Mouse (Mus musculus) embryonic facial prominence, embryonic 14.5 days (tissue): Measurements from ENCODE around the gene Zim1. TPM values are rescaled to one million over a fixed set of nuclear protein-coding genes. Genes with fewer than 3 reads are reported as not detected.

Source experiments
- ATAC-seq: fragments of 200-750 bp; cut with Nextera tagmentation; 2 replicates; pipeline ENCODE4 v1.8.0; 2017; ENCODE audit warnings: low read depth, moderate number of reproducible peaks, moderate TSS enrichment
- DNase-seq: peaks from one replicate; pipeline ENCODE4 v3.0.0-alpha.2; 2015; ENCODE audit warnings: low spot score
- H3K27ac ChIP-seq: fragments of 300-500 bp; sonication (generic); replicated peaks from 2 replicates; pipeline ENCODE4 v1.5.1; 2014; ENCODE audit warnings: low read depth, mild to moderate bottlenecking, low read length, moderate library complexity
- H3K27me3 ChIP-seq: fragments of 300-500 bp; sonication (generic); replicated peaks from 2 replicates; pipeline ENCODE4 v1.6.1; 2014; ENCODE audit warnings: low read length; ENCODE audit not compliant: control insufficient read depth, insufficient read depth
- H3K36me3 ChIP-seq: fragments of 300-500 bp; sonication (generic); 2 replicates; pipeline ENCODE4 v1.6.1; 2014; ENCODE audit warnings: low read length, mixed read lengths; ENCODE audit not compliant: control insufficient read depth, insufficient read depth
- H3K4me1 ChIP-seq: fragments of 300-500 bp; sonication (generic); 2 replicates; pipeline ENCODE4 v1.6.1; 2014; ENCODE audit warnings: antibody characterized with exemption, low read length; ENCODE audit not compliant: control insufficient read depth, insufficient read depth
- H3K4me2 ChIP-seq: fragments of 300-500 bp; sonication (generic); 2 replicates; pipeline ENCODE4 v1.6.1; 2014; ENCODE audit warnings: low read depth, mild to moderate bottlenecking, low read length, moderate library complexity, mixed read lengths
- H3K4me3 ChIP-seq: fragments of 300-500 bp; sonication (generic); 2 replicates; pipeline ENCODE4 v1.5.1; 2014; ENCODE audit warnings: low read depth, mild to moderate bottlenecking, low read length
- H3K9ac ChIP-seq: fragments of 300-500 bp; sonication (generic); 2 replicates; pipeline ENCODE4 v1.6.1; 2014; ENCODE audit warnings: low read depth, mild to moderate bottlenecking, low read length, moderate library complexity, mixed read lengths
- H3K9me3 ChIP-seq: fragments of 300-500 bp; sonication (generic); 2 replicates; pipeline ENCODE4 v1.6.1; 2016; ENCODE audit warnings: low read length; ENCODE audit not compliant: control insufficient read depth
- WGBS: fragments of 180-500 bp; shearing (Covaris S2); extraction: QIAGEN DNeasy Blood & Tissue Kit; methylation state at CpG from one replicate; pipeline ENCODE4 v1.1.7; 2014; 5-methylcytosine and 5-hydroxymethylcytosine counted together
- polyA plus RNA-seq: library from polyadenylated mRNA; unstranded; fragments of >200 nt; fragmentation: Nextera tagmentation; extraction: Ambion mirVana; gene quantifications from 2 replicates; pipeline ENCODE4 v1.2.1, GENCODE M21; 2014

Zim1 gene
- polyA plus RNA-seq, 1 experiment from 2014 or later: 34.6 TPM

GRCm38 (mm10) chr7:6728263-6728931, 32.1 kb upstream of the Zim1 start:
- Histone ChIP-seq H3K4me2 (peak overlapping the region; percentile 44), H3K27ac (peak overlapping the region; percentile 81), H3K4me3 (peak overlapping the region; percentile 63), H3K9ac (peak overlapping the region; percentile 67; the same call in 1 of the 2 replicates), H3K36me3 (peaks cover 29% of the 10 kb centered on the region), H3K4me1 (no peaks in the 10 kb centered on the region), H3K9me3 (peaks cover 44% of the 10 kb centered on the region), H3K27me3 (no peaks in the 10 kb centered on the region)
- WGBS: 50% methylated on average over 19 of the region's 19 CpGs
- ATAC-seq (peak; percentile 83), DNase-seq (peak; percentile 98)

GRCm38 (mm10) chr7:6727351-6728121, 31.3 kb upstream of the Zim1 start:
- Histone ChIP-seq H3K9ac (no peak overlapping the region), H3K27me3 (no peaks in the 10 kb centered on the region)
- peak; percentile 53 for ATAC-seq

GRCm38 (mm10) chr7:6709396-6709795, 13.1 kb upstream of the Zim1 start:
- Histone ChIP-seq H3K27me3 (no peaks in the 10 kb centered on the region), H3K4me3 (no peak overlapping the region), H3K9ac (no peak overlapping the region), H3K36me3 (peaks cover 76% of the 10 kb centered on the region), H3K27ac (no peak overlapping the region), H3K9me3 (0 out of 2 replicates have a peak, but pooled peaks cover 5% of the 10 kb centered on the region), H3K4me1 (no peaks in the 10 kb centered on the region), H3K4me2 (no peak overlapping the region)
- WGBS: 94% methylated on average over 15 of the region's 15 CpGs
- DNase-seq: no peak
- no peak for ATAC-seq

More at GRCm38 (mm10) chr7:6727351-6728121, 31.3 kb upstream of the Zim1 start:
- Histone ChIP-seq H3K4me3 (peak overlapping the region; percentile 63), H3K4me1 (no peaks in the 10 kb centered on the region), H3K4me2 (peak overlapping the region; percentile 44), H3K27ac (peak overlapping the region; percentile 81), H3K9me3 (peaks cover 44% of the 10 kb centered on the region), H3K36me3 (peaks cover 38% of the 10 kb centered on the region)
- 67% methylated on average over 19 of the region's 19 CpGs for WGBS
- DNase-seq: peak; percentile 94

GRCm38 (mm10) chr7:6708451-6709180, 12.4 kb upstream of the Zim1 start:
- H3K4me2 ChIP-seq: no peak overlapping the region
- H3K9me3 ChIP-seq: 0 out of 2 replicates have a peak, but pooled peaks cover 5% of the 10 kb centered on the region
- H3K27ac ChIP-seq: no peak overlapping the region
- H3K4me3 ChIP-seq: no peak overlapping the region
- no peak overlapping the region for H3K9ac ChIP-seq
- H3K36me3 ChIP-seq: peaks cover 76% of the 10 kb centered on the region
- no peaks in the 10 kb centered on the region for H3K27me3 ChIP-seq
- ATAC-seq (no peak), DNase-seq (no peak)
- WGBS: 86% methylated on average over 17 of the region's 17 CpGs
- H3K4me1 ChIP-seq: no peaks in the 10 kb centered on the region

GRCm38 (mm10) chr7:6707416-6708015, 11.3 kb upstream of the Zim1 start:
- no peak overlapping the region for H3K4me3 ChIP-seq
- no peak overlapping the region for H3K4me2 ChIP-seq
- WGBS: 93% methylated on average over 23 of the region's 23 CpGs
- DNase-seq: no peak
- no peaks in the 10 kb centered on the region for H3K4me1 ChIP-seq
- H3K9me3 ChIP-seq: 0 out of 2 replicates have a peak, but pooled peaks cover 5% of the 10 kb centered on the region
- H3K27me3 ChIP-seq: no peaks in the 10 kb centered on the region
- no peak overlapping the region for H3K9ac ChIP-seq
- no peak overlapping the region for H3K27ac ChIP-seq
- ATAC-seq: no peak
- H3K36me3 ChIP-seq: peaks cover 68% of the 10 kb centered on the region

- Histone ChIP-seq H3K36me3 (no peaks in the 10 kb centered on the region), H3K27ac (no peak overlapping the region), H3K4me3 (no peak overlapping the region), H3K4me1 (no peaks in the 10 kb centered on the region), H3K9me3 (no peaks in the 10 kb centered on the region), H3K9ac (no peak overlapping the region), H3K4me2 (no peak overlapping the region), H3K27me3 (no peaks in the 10 kb centered on the region)
- WGBS: 83% methylated on average over 3 of the region's 3 CpGs
- no peak for DNase-seq
- ATAC-seq: no peak
Measured at GRCm38 (mm10) chr7:6699230-6699629, 3.0 kb upstream of the Zim1 start.

DNA sequence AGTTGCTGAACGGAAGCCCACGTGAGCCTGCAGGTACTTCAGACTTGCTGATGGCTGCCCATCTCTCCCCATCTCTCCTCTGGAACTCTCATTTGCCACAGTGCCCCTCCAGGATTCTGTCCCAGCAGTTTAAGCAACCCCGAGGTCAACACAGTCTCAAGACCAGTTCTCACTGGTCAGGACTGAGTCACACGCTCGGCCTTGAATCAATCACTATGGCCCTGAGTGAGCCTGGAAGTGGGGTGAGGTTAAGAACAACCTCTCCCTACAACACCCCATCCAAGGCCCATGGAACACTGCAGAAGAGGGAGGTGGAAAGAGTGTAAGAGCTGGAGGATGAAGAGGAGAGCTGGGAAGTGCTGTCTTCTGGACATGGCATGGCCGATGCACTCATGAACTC, 10.7 kb downstream of the Zim1 start:
- DNase-seq (no peak), ATAC-seq (no peak)
- no peak overlapping the region for H3K4me2 ChIP-seq
- no peaks in the 10 kb centered on the region for H3K9me3 ChIP-seq
- H3K36me3 ChIP-seq: peaks cover 12% of the 10 kb centered on the region
- no peaks in the 10 kb centered on the region for H3K4me1 ChIP-seq
- H3K4me3 ChIP-seq: no peak overlapping the region
- 93% methylated on average over 6 of the region's 6 CpGs for WGBS
- no peak overlapping the region for H3K27ac ChIP-seq
- H3K9ac ChIP-seq: no peak overlapping the region
- no peaks in the 10 kb centered on the region for H3K27me3 ChIP-seq

DNA sequence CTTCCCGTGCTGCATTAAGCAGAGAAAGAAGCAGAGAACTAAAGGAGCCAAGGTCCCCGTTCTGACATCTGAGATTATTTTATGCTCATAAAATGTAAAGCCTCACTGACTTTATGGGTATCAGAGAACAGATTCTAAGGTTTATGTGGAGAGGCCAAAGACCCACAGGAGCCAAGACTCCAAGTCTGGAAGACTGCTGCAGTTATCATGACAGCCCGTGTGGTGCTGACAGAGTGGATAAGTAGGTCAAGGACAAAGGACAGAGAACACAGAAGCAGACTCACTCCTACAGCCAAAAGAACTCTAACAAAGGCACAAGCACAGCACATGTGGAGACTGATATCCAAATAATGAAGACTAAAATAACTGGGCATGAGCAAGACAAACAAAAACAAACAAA, 29.5 kb downstream of the Zim1 start:
- Histone ChIP-seq H3K4me2 (no peak overlapping the region), H3K36me3 (no peaks in the 10 kb centered on the region), H3K4me3 (no peak overlapping the region), H3K27me3 (no peaks in the 10 kb centered on the region), H3K9me3 (no peaks in the 10 kb centered on the region), H3K9ac (no peak overlapping the region), H3K27ac (no peak overlapping the region), H3K4me1 (no peaks in the 10 kb centered on the region)
- ATAC-seq: no peak
- no peak for DNase-seq
- 65% methylated on average over 3 of the region's 3 CpGs for WGBS
